Mouse (Mus musculus): ENCODE measurements at regions not wholly inside any gene's neighbourhood (a gene's known extent, or its start where the extent isn't known, plus 50 kb on each side); places are given as distances from the start of the nearest gene placed in this dataset.

DNA sequence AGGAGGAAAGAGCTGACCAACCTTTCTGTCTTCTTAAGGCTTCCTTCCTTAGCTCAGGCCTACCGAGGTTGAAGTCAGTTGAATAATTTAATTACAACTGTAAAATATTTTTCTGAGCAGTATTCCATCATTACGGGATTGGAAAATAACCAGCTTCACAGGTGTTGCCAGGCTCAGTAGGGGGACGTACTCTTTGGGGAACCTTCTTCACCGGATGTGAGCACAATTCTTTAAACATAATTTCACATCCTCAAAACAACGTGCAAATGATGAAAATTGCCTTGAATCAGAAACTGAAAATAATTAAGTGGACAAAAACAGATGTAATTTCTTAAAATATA lies 515.9 kb downstream of the Tns3 start:
- DNase-seq (ENCODE audit: low spot score) (no peak), ATAC-seq (ENCODE audit: low read depth) (no peak)
- no peaks in the 10 kb centered on the region for H3K27me3 ChIP-seq (replicated peaks; ENCODE audit: control insufficient read depth, insufficient read depth, low read length)
- no peak overlapping the region for H3K9ac ChIP-seq (ENCODE audit: low read depth, low read length)
- 67% methylated on average over 5 of the region's 5 CpGs for WGBS
- H3K4me2 ChIP-seq (ENCODE audit: low read depth, low read length), result no peak overlapping the region
- H3K4me3 ChIP-seq (ENCODE audit: low read depth, low read length), result no peak overlapping the region
- H3K36me3 ChIP-seq (ENCODE audit: control insufficient read depth, insufficient read depth, low read length), result no peaks in the 10 kb centered on the region
- no peaks in the 10 kb centered on the region for H3K4me1 ChIP-seq (ENCODE audit: control insufficient read depth, insufficient read depth, low read length)
- no peak overlapping the region for H3K27ac ChIP-seq (replicated peaks; ENCODE audit: low read depth, low read length)
- no peaks in the 10 kb centered on the region for H3K9me3 ChIP-seq (ENCODE audit: control insufficient read depth, low read length)

DNA sequence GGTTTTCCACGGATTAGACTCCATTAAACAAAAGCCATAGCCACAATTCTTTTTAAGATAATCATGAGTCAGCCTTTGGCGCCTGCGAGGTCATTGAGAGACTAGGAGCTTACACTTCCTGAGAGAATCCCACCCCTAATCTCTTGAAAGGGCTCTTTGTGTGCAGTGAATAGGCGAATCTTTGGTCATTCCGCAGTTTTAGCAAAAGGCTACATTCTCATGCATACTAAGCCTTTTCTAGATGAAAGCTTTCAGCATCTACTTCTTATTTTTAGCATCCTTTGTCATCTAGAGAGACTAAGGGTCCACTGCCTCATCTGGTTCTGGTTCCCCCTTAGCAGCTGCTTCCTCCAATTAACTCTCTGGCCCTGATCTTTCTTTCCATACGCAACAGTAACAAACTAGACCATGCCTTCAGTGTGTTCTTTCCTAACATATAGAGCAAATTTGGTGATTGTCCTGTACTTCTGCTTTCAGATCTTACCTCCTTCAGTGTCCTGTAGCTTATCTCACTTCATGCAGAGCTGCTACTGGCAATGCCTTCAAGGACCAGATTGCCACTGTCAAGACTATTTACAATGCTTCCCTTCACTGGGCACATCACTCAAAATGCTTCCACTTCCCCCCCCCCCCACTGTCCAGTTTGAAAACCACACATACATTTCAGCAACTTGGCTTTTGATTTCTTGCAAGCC lies 516.4 kb downstream of the Tns3 start:
- H3K4me3 ChIP-seq (ENCODE audit: low read depth, low read length), result no peak overlapping the region
- DNase-seq (ENCODE audit: low spot score), result peak; percentile 56
- no peak for ATAC-seq (ENCODE audit: low read depth)
- no peaks in the 10 kb centered on the region for H3K27me3 ChIP-seq (replicated peaks; ENCODE audit: control insufficient read depth, insufficient read depth, low read length)
- H3K9ac ChIP-seq (ENCODE audit: low read depth, low read length), result no peak overlapping the region
- 33% methylated on average over 6 of the region's 6 CpGs for WGBS
- no peak overlapping the region for H3K27ac ChIP-seq (replicated peaks; ENCODE audit: low read depth, low read length)
- H3K4me2 ChIP-seq (ENCODE audit: low read depth, low read length), result peak overlapping the region; percentile 18
- no peaks in the 10 kb centered on the region for H3K4me1 ChIP-seq (ENCODE audit: control insufficient read depth, insufficient read depth, low read length)
- no peaks in the 10 kb centered on the region for H3K36me3 ChIP-seq (ENCODE audit: control insufficient read depth, insufficient read depth, low read length)
- no peaks in the 10 kb centered on the region for H3K9me3 ChIP-seq (ENCODE audit: control insufficient read depth, low read length)

DNA sequence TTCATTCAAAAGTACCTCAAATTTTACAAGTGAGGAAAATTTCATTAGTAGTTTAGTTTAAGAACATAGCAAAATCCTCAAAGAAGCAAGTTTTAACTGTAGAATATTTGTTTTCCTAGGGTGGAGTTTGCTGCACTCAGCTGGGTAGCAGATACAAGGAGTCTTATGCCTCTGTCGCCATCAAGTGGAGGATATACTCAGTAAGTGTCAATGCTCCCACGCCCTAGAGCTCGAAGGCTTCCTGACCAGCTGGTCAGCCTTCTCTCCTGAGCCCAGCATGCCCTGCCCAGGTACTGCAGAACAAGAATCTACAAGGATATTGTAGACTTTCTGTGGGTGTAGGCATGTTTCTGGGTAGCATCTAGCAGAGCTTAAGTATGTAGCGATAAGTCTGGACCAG lies 527.0 kb downstream of the Tns3 start:
- Histone ChIP-seq H3K4me3 (ENCODE audit: low read depth, low read length) (no peak overlapping the region), H3K36me3 (ENCODE audit: control insufficient read depth, insufficient read depth, low read length) (no peaks in the 10 kb centered on the region), H3K27ac (replicated peaks; ENCODE audit: low read depth, low read length) (no peak overlapping the region), H3K4me1 (ENCODE audit: control insufficient read depth, insufficient read depth, low read length) (no peaks in the 10 kb centered on the region), H3K9ac (ENCODE audit: low read depth, low read length) (no peak overlapping the region), H3K4me2 (ENCODE audit: low read depth, low read length) (no peak overlapping the region), H3K9me3 (ENCODE audit: control insufficient read depth, low read length) (no peaks in the 10 kb centered on the region), H3K27me3 (replicated peaks; ENCODE audit: control insufficient read depth, insufficient read depth, low read length) (no peaks in the 10 kb centered on the region)
- ATAC-seq (ENCODE audit: low read depth) (no peak), DNase-seq (ENCODE audit: low spot score) (peak; percentile 53)
- WGBS, result 33% methylated on average over 4 of the region's 4 CpGs

DNA sequence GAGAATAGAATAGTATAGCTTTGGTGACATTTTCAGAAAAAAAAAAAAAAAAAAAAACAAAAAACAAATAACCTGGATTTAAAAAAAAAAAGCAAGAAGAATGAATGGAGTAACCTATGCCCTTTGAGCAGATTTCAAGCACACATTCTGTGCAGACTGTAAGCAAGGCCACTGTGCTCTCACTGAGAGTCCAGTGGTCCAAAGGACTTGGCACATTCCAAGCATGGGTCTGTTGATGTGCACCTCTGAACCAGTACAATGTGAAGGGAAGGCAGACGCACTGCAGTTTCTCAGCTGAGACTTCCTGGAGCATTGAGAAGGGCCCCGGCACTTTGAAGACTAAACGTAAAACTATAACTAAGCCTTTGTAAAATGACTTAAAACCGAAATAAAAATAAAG lies 527.7 kb downstream of the Tns3 start:
- Histone ChIP-seq H3K9ac (ENCODE audit: low read depth, low read length) (no peak overlapping the region), H3K36me3 (ENCODE audit: control insufficient read depth, insufficient read depth, low read length) (no peaks in the 10 kb centered on the region), H3K4me3 (ENCODE audit: low read depth, low read length) (no peak overlapping the region), H3K9me3 (ENCODE audit: control insufficient read depth, low read length) (no peaks in the 10 kb centered on the region), H3K27me3 (replicated peaks; ENCODE audit: control insufficient read depth, insufficient read depth, low read length) (no peaks in the 10 kb centered on the region), H3K27ac (replicated peaks; ENCODE audit: low read depth, low read length) (no peak overlapping the region), H3K4me1 (ENCODE audit: control insufficient read depth, insufficient read depth, low read length) (no peaks in the 10 kb centered on the region), H3K4me2 (ENCODE audit: low read depth, low read length) (no peak overlapping the region)
- 72% methylated on average over 4 of the region's 4 CpGs for WGBS
- ATAC-seq (ENCODE audit: low read depth) (no peak), DNase-seq (ENCODE audit: low spot score) (no peak)

DNA sequence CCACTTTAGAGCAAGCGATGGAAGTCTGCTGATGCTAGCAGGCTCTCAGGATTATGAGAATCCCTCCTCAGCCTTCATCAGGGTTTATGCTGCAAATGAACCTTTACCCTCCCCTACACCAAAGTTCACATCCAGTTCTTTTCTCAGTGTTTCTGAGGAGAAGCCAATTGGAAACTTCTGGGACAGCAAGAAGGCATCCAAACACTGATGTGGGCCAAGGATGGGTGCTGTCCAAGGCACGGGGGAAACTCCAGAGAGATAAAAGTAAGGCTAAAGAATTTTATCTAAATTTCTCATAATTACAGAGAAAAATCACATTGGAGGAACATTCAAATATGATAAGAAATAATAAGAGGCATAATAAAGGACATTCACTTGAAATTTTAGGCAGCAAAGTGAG lies 555.0 kb downstream of the Tns3 start:
- no peak for DNase-seq (ENCODE audit: low spot score)
- H3K27ac ChIP-seq (replicated peaks; ENCODE audit: low read depth, low read length), result no peak overlapping the region
- H3K9ac ChIP-seq (ENCODE audit: low read depth, low read length), result no peak overlapping the region
- H3K4me3 ChIP-seq (ENCODE audit: low read depth, low read length), result no peak overlapping the region
- no peaks in the 10 kb centered on the region for H3K27me3 ChIP-seq (replicated peaks; ENCODE audit: control insufficient read depth, insufficient read depth, low read length)
- H3K9me3 ChIP-seq (ENCODE audit: control insufficient read depth, low read length), result no peaks in the 10 kb centered on the region
- 76% methylated on average over 2 of the region's 2 CpGs for WGBS
- ATAC-seq (ENCODE audit: low read depth), result no peak
- no peaks in the 10 kb centered on the region for H3K4me1 ChIP-seq (ENCODE audit: control insufficient read depth, insufficient read depth, low read length)
- H3K36me3 ChIP-seq (ENCODE audit: control insufficient read depth, insufficient read depth, low read length), result no peaks in the 10 kb centered on the region
- H3K4me2 ChIP-seq (ENCODE audit: low read depth, low read length), result no peak overlapping the region

DNA sequence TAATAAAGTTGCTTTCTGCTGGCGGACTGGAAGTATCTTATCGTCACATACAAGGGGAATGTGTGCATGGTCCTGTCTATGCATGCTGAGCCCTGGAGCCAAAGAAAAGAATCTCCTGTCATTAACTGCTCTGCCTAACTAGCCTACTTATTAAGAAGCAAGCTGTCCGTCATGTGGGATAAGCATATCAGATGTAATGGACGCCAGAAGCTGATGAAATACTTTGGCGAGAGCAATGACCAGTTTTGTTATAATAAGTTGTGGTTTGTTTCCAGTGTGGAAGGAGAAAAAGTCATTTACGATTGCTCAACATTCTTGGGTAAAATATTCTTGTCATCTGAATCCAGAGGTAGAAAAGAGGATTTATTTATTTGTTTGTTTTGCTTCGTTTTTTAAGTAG lies 563.2 kb downstream of the Tns3 start:
- DNase-seq (ENCODE audit: low spot score) (no peak), ATAC-seq (ENCODE audit: low read depth) (no peak)
- WGBS, result 63% methylated on average over 7 of the region's 7 CpGs
- H3K9me3 ChIP-seq (ENCODE audit: control insufficient read depth, low read length), result no peaks in the 10 kb centered on the region
- no peak overlapping the region for H3K9ac ChIP-seq (ENCODE audit: low read depth, low read length)
- no peak overlapping the region for H3K27ac ChIP-seq (replicated peaks; ENCODE audit: low read depth, low read length)
- no peaks in the 10 kb centered on the region for H3K27me3 ChIP-seq (replicated peaks; ENCODE audit: control insufficient read depth, insufficient read depth, low read length)
- H3K4me2 ChIP-seq (ENCODE audit: low read depth, low read length), result no peak overlapping the region
- no peak overlapping the region for H3K4me3 ChIP-seq (ENCODE audit: low read depth, low read length)
- H3K4me1 ChIP-seq (ENCODE audit: control insufficient read depth, insufficient read depth, low read length), result no peaks in the 10 kb centered on the region
- no peaks in the 10 kb centered on the region for H3K36me3 ChIP-seq (ENCODE audit: control insufficient read depth, insufficient read depth, low read length)

DNA sequence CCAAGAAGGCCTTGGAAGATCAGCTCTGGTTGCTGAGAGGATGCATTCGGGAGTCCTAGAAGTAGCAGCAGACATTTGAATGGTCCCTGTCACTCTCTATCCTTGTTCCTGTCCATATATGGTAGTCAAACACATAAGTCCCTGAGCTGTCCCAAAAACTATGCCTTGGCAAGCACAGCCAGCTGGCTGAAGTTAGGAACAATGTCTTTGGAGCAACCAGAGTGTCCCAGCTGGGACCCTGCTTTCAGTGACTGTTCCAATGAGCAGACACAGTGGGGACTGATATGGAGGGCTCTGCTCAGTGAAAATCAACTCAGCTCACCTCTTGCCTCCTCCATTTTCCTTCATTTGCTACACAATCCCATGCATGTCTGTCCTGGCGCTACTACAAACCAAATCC lies 580.0 kb downstream of the Tns3 start:
- DNase-seq (ENCODE audit: low spot score), result no peak
- no peak overlapping the region for H3K4me3 ChIP-seq (ENCODE audit: low read depth, low read length)
- H3K4me2 ChIP-seq (ENCODE audit: low read depth, low read length), result no peak overlapping the region
- ATAC-seq (ENCODE audit: low read depth), result no peak
- no peaks in the 10 kb centered on the region for H3K9me3 ChIP-seq (ENCODE audit: control insufficient read depth, low read length)
- H3K9ac ChIP-seq (ENCODE audit: low read depth, low read length), result no peak overlapping the region
- no peaks in the 10 kb centered on the region for H3K27me3 ChIP-seq (replicated peaks; ENCODE audit: control insufficient read depth, insufficient read depth, low read length)
- WGBS, result 89% methylated on average over 2 of the region's 2 CpGs
- H3K27ac ChIP-seq (replicated peaks; ENCODE audit: low read depth, low read length), result no peak overlapping the region
- H3K4me1 ChIP-seq (ENCODE audit: control insufficient read depth, insufficient read depth, low read length), result no peaks in the 10 kb centered on the region
- H3K36me3 ChIP-seq (ENCODE audit: control insufficient read depth, insufficient read depth, low read length), result no peaks in the 10 kb centered on the region

DNA sequence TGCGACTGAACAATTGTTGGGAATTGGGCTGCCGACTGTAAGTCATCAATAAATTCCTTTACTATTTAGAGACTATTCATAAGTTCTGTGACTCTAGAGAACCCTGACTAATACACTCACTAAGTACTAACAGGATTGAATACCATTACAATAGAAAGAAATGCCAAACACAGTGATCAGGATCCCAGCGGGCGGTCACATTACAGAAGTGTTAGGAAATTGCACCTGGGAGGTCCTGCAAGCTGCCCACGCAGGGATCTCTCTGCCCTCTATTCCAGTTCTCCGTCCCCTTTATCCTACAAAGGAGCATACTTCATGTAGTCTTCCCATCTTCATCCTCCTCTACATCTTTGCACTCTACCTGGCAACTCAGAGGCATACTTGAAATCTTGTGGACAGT lies 581.5 kb downstream of the Tns3 start:
- WGBS, result 90% methylated on average over 4 of the region's 6 CpGs
- Histone ChIP-seq H3K9ac (ENCODE audit: low read depth, low read length) (no peak overlapping the region), H3K4me3 (ENCODE audit: low read depth, low read length) (no peak overlapping the region), H3K36me3 (ENCODE audit: control insufficient read depth, insufficient read depth, low read length) (no peaks in the 10 kb centered on the region), H3K4me2 (ENCODE audit: low read depth, low read length) (no peak overlapping the region), H3K27me3 (replicated peaks; ENCODE audit: control insufficient read depth, insufficient read depth, low read length) (no peaks in the 10 kb centered on the region), H3K27ac (replicated peaks; ENCODE audit: low read depth, low read length) (no peak overlapping the region), H3K9me3 (ENCODE audit: control insufficient read depth, low read length) (no peaks in the 10 kb centered on the region), H3K4me1 (ENCODE audit: control insufficient read depth, insufficient read depth, low read length) (no peaks in the 10 kb centered on the region)
- ATAC-seq (ENCODE audit: low read depth), result no peak
- no peak for DNase-seq (ENCODE audit: low spot score)

DNA sequence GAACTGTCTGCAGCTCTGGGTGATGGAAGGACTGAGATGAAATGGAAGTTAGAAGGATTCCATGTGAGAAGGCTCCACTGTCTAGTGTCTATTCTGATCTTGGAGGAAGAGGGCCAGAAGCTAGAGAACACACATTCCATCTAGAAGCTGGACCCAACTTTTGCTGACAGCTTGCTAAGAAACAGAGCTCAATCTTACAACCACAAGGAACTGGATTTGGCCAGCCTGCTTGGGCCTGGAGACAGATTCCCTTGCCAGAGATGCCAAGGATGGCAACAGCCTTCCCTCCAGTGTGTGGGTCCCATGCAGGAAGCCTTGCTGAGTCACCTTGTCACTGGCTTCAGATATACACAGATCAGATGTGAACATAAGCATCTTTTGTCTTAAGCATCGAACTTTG lies 591.0 kb downstream of the Tns3 start:
- Histone ChIP-seq H3K27me3 (replicated peaks; ENCODE audit: control insufficient read depth, insufficient read depth, low read length) (no peaks in the 10 kb centered on the region), H3K4me1 (ENCODE audit: control insufficient read depth, insufficient read depth, low read length) (no peaks in the 10 kb centered on the region), H3K36me3 (ENCODE audit: control insufficient read depth, insufficient read depth, low read length) (no peaks in the 10 kb centered on the region), H3K9ac (ENCODE audit: low read depth, low read length) (no peak overlapping the region), H3K4me3 (ENCODE audit: low read depth, low read length) (no peak overlapping the region), H3K27ac (replicated peaks; ENCODE audit: low read depth, low read length) (no peak overlapping the region), H3K9me3 (ENCODE audit: control insufficient read depth, low read length) (no peaks in the 10 kb centered on the region), H3K4me2 (ENCODE audit: low read depth, low read length) (no peak overlapping the region)
- no peak for ATAC-seq (ENCODE audit: low read depth)
- WGBS, result 83% methylated on average over 1 of the region's 1 CpGs
- no peak for DNase-seq (ENCODE audit: low spot score)

Data from embryonic facial prominence, embryonic 14.5 days (tissue).